Mouse (Mus musculus) G1E (cell line): Measurements from ENCODE around the gene Ptprm. TPM values are rescaled to one million over a fixed set of nuclear protein-coding genes. Genes with fewer than 3 reads are reported as not detected.

ENCODE experiments used
- ATAC-seq: 2 replicates; pipeline ENCODE4 v1.8.0; 2016; ENCODE audit warnings: mild to moderate bottlenecking; ENCODE audit not compliant: insufficient number of reproducible peaks, poor library complexity, low FRiP score, severe bottlenecking; ENCODE audit errors: extremely low read depth
- DNase-seq: peaks from one replicate; pipeline ENCODE4 v3.0.0; 2012; ENCODE audit warnings: low spot score
- H3K27me3 ChIP-seq: 2 replicates; pipeline ENCODE4 v1.6.1; 2012; ENCODE audit warnings: mild to moderate bottlenecking, low read length, inconsistent platforms; ENCODE audit not compliant: insufficient read depth
- H3K36me3 ChIP-seq: replicated peaks from 2 replicates; pipeline ENCODE3; 2012; ENCODE audit warnings: mild to moderate bottlenecking, inconsistent platforms
- H3K4me1 ChIP-seq: 2 replicates; pipeline ENCODE4 v1.6.1; 2012; ENCODE audit warnings: low read depth, low read length, inconsistent platforms, mixed read lengths; ENCODE audit not compliant: insufficient read depth
- H3K4me3 ChIP-seq: 2 replicates; pipeline ENCODE4 v1.5.1; 2012; ENCODE audit warnings: low read depth, mild to moderate bottlenecking, inconsistent platforms, low read length, moderate library complexity, mixed read lengths
- H3K9me3 ChIP-seq: replicated peaks from 2 replicates; pipeline ENCODE4 v1.6.1; 2012; ENCODE audit warnings: inconsistent platforms
- CTCF ChIP-seq: IDR thresholded peaks from 2 replicates; pipeline ENCODE4 v1.5.1; 2012; ENCODE audit warnings: low read depth, low read length, inconsistent platforms, mixed read lengths
- GATA1 ChIP-seq: IDR thresholded peaks from 2 replicates; pipeline ENCODE4 v1.6.1; 2012; ENCODE audit warnings: borderline replicate concordance, low read length, inconsistent platforms, mixed read lengths
- GATA2 ChIP-seq: IDR thresholded peaks from 2 replicates; pipeline ENCODE4 v1.6.1; 2012; ENCODE audit warnings: low read depth, low read length, inconsistent platforms, borderline replicate concordance
- POLR2AphosphoS5 ChIP-seq: IDR thresholded peaks from 2 replicates; pipeline ENCODE4 v1.6.1; 2012; ENCODE audit warnings: low read depth, low read length, inconsistent platforms; ENCODE audit not compliant: insufficient replicate concordance
- TAL1 ChIP-seq: conservative IDR thresholded peaks from 2 replicates; pipeline ENCODE4 v1.6.1; 2012; ENCODE audit warnings: low read depth, low read length, inconsistent platforms, mixed read lengths
- polyA plus RNA-seq: library from polyadenylated mRNA; stranded (reverse); fragments of >175 nt; gene quantifications from 2 replicates; pipeline ENCODE4 v1.2.3, GENCODE M21; 2012
- total RNA-seq, 2 experiments: library from RNA; stranded (forward) in 1 of 2; stranded (reverse) in 1 of 2; fragments of 200-1000 nt in 1 of 2; fragments of >200 nt in 1 of 2; fragmentation: Nextera tagmentation in 1 of 2; gene quantifications; 2 replicates each; pipeline ENCODE4 v1.2.3; 2014 to 2017

Gene Ptprm
- total and polyA plus RNA-seq, 3 experiments: 0.27 TPM; not detected in 2

GRCm38 (mm10) chr17:67277124-67277910 is 76.9 kb downstream of the Ptprm start:
- H3K4me3 ChIP-seq: no peak overlapping the region
- ATAC-seq: no peak
- no peak for DNase-seq
- H3K4me1 ChIP-seq: no peaks in the 10 kb centered on the region
- H3K36me3 ChIP-seq: no peaks in the 10 kb centered on the region
- no peaks in the 10 kb centered on the region for H3K27me3 ChIP-seq
- peaks cover 54% of the 10 kb centered on the region for H3K9me3 ChIP-seq
- TF ChIP-seq GATA2: no peak
- TF ChIP-seq POLR2AphosphoS5: no peak
- TF ChIP-seq GATA1: no peak
- no peak for TF ChIP-seq TAL1
- no peak for TF ChIP-seq CTCF

DNA sequence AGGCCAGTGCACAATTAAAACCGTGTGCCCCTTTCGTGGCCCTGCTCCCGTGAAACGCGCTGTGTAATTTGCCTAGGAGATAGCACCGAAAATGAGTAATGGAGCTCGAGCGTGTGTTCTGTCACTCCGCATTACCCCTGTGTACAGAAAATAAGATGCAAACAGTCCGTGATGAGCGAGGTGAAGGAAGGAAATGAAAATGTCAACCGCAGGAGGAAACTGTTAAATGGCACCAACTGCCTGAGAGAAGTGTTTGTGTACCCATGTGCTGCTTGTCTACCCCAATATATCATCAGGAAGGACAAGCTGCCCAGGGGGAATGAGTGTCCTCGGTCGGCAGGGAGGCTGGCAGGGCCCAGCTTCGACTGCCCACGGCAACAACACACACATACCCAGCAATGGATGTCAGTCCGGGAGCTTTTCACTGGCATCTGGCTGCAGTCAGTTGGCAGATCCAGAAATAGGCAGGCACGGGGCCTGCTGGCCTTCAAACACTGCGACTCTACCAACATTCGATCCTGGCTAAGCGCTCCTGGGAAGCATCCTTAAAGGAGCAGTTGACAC is 79.6 kb downstream of the Ptprm start:
- no peak overlapping the region; the same call in 1 of the 2 replicates for H3K4me3 ChIP-seq
- H3K27me3 ChIP-seq: no peaks in the 10 kb centered on the region
- H3K36me3 ChIP-seq: no peaks in the 10 kb centered on the region
- DNase-seq: no peak
- no peaks in the 10 kb centered on the region for H3K4me1 ChIP-seq
- TF ChIP-seq TAL1 (no peak), GATA2 (no peak), CTCF (no peak), POLR2AphosphoS5 (no peak), GATA1 (no peak)
- ATAC-seq: no peak
- H3K9me3 ChIP-seq: peaks cover 51% of the 10 kb centered on the region

- ATAC-seq (no peak), DNase-seq (no peak)
- Histone ChIP-seq H3K36me3 (no peaks in the 10 kb centered on the region), H3K4me1 (no peaks in the 10 kb centered on the region), H3K27me3 (no peaks in the 10 kb centered on the region), H3K4me3 (no peak overlapping the region), H3K9me3 (peaks cover 54% of the 10 kb centered on the region)
- TF ChIP-seq TAL1 (no peak), GATA1 (no peak), CTCF (no peak), POLR2AphosphoS5 (no peak), GATA2 (no peak)
Observed at GRCm38 (mm10) chr17:67272928-67273327, 81.3 kb downstream of the Ptprm start.

DNA sequence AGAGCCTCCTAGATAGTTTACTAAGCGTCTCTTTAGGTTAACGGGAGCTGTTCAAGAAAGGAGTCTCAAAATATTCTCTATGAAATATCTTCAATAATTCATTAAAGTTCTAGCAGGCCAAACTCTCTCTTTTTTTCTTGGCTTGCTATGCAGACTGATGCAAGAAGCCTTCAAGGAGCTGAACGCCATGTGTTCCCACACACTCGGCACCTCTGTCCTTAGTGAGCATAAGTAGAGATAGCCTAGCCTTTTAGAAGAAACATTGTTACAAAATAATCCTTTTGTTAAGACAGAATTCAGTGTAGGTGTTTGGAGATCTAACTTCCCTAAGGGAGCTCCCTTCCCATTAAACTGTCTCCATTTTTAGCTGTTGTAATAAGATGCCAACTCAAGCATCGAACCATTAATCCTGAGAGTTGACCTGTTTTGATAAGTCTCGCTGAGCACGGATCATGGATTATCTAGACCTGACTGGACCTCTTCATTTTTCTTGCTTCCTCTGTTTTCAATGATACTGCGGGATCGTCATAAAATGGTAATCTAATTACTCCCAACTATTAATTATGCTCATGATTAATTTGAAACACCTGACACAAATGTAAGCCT is 85.7 kb downstream of the Ptprm start:
- Histone ChIP-seq H3K4me3 (no peak overlapping the region), H3K27me3 (no peaks in the 10 kb centered on the region), H3K4me1 (no peaks in the 10 kb centered on the region), H3K9me3 (peaks cover 47% of the 10 kb centered on the region), H3K36me3 (no peaks in the 10 kb centered on the region)
- no peak for DNase-seq
- TF ChIP-seq TAL1: no peak
- TF ChIP-seq POLR2AphosphoS5: no peak
- no peak for TF ChIP-seq CTCF
- no peak for TF ChIP-seq GATA2
- TF ChIP-seq GATA1: no peak
- no peak for ATAC-seq

DNA sequence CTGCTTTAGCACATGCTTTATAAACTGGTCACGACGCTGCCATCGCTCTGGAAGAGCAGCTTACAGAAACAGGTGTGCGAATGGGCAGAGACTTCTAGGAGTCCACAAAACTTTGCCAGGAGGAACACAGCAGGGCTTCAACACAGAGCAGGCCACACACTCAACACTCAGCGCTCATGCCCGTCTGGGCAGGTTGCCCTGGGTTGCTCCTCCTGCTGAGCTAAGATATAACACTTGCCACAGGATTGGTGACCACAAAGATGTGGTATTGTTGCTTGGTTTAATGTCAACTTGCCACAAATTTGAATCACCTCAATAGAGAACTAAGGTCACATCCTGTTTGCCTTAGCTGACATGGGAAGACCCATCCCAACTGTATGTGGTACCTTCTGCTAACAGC is 88.0 kb downstream of the Ptprm start:
- H3K4me1 ChIP-seq: no peaks in the 10 kb centered on the region
- no peak overlapping the region for H3K4me3 ChIP-seq
- DNase-seq (no peak), ATAC-seq (no peak)
- no peaks in the 10 kb centered on the region for H3K27me3 ChIP-seq
- H3K9me3 ChIP-seq: peaks cover 50% of the 10 kb centered on the region
- H3K36me3 ChIP-seq: no peaks in the 10 kb centered on the region
- TF ChIP-seq POLR2AphosphoS5 (no peak), CTCF (no peak), GATA2 (no peak), TAL1 (no peak), GATA1 (no peak)

- ATAC-seq (no peak), DNase-seq (no peak)
- Histone ChIP-seq H3K27me3 (no peaks in the 10 kb centered on the region), H3K36me3 (no peaks in the 10 kb centered on the region), H3K4me1 (no peaks in the 10 kb centered on the region), H3K9me3 (peaks cover 56% of the 10 kb centered on the region), H3K4me3 (no peak overlapping the region)
- TF ChIP-seq GATA2 (no peak), CTCF (no peak), POLR2AphosphoS5 (no peak), TAL1 (no peak), GATA1 (no peak)
Observed at GRCm38 (mm10) chr17:67265520-67265919, 88.7 kb downstream of the Ptprm start.
